Mouse (Mus musculus): ENCODE data around the gene Ran. TPM values are rescaled to one million over a fixed set of nuclear protein-coding genes. Genes with fewer than 3 reads are reported as not detected.

The Ran gene
- polyA plus RNA-seq, 1 experiment from 2014 or later: 694 TPM

- H3K27ac ChIP-seq: peak overlapping the region; percentile 99
- no peaks in the 10 kb centered on the region for H3K27me3 ChIP-seq (replicated peaks)
- peaks cover 67% of the 10 kb centered on the region for H3K4me1 ChIP-seq
- H3K9ac ChIP-seq: peak overlapping the region; percentile 70
- H3K4me3 ChIP-seq: peak overlapping the region; percentile 35
- peaks cover 80% of the 10 kb centered on the region for H3K36me3 ChIP-seq
- peak overlapping the region; percentile 88 for H3K4me2 ChIP-seq
- 16% methylated on average over 8 of the region's 8 CpGs for WGBS (ENCODE audit: insufficient replicate concordance)
- H3K9me3 ChIP-seq (replicated peaks): no peaks in the 10 kb centered on the region
- ATAC-seq: peak; percentile 93
These were observed 19.0 kb upstream of the Ran start for GRCm38 (mm10) chr5:129000706-129001468.

GRCm38 (mm10) chr5:129002571-129003011 is 17.3 kb upstream of the Ran start:
- no peaks in the 10 kb centered on the region for H3K27me3 ChIP-seq (replicated peaks)
- H3K9ac ChIP-seq: peak overlapping the region; percentile 70
- H3K4me1 ChIP-seq: peaks cover 82% of the 10 kb centered on the region
- 10% methylated on average over 14 of the region's 14 CpGs for WGBS (ENCODE audit: insufficient replicate concordance)
- peaks cover 73% of the 10 kb centered on the region for H3K36me3 ChIP-seq
- H3K4me3 ChIP-seq: peak overlapping the region; percentile 26
- no peaks in the 10 kb centered on the region for H3K9me3 ChIP-seq (replicated peaks)
- peak overlapping the region; percentile 88 for H3K4me2 ChIP-seq
- ATAC-seq: no peak
- peak overlapping the region; percentile 99 for H3K27ac ChIP-seq

DNA sequence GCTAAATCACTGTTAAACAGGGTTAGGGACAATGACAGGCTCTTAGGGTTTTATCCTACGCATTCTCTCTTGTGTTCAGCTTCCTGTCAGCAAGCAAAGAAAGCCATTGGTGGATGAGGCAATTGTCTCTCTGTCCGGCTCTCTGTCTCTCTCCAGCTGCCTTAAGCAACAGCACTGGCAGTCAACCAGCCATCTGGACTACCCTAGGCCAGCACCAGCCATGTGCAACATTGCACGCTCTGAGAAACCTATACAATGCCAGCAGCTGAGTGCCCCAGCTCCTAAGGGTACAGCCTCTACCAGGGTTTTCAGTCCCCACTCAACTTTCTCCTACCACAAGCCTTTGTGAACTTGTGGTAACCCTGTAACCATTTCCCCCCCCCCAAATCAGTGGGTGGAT is 14.5 kb upstream of the Ran start:
- 83% methylated on average over 3 of the region's 3 CpGs for WGBS (ENCODE audit: insufficient replicate concordance)
- Histone ChIP-seq H3K36me3 (peaks cover 44% of the 10 kb centered on the region), H3K4me3 (peak overlapping the region; percentile 90), H3K27ac (peak overlapping the region; percentile 99), H3K27me3 (replicated peaks) (no peaks in the 10 kb centered on the region), H3K9ac (peak overlapping the region; percentile 98), H3K9me3 (replicated peaks) (no peaks in the 10 kb centered on the region), H3K4me1 (peaks cover 91% of the 10 kb centered on the region), H3K4me2 (peak overlapping the region; percentile 88)
- no peak for ATAC-seq

GRCm38 (mm10) chr5:129006031-129006788 is 13.7 kb upstream of the Ran start:
- H3K9ac ChIP-seq: peak overlapping the region; percentile 98
- peaks cover 42% of the 10 kb centered on the region for H3K36me3 ChIP-seq
- peak overlapping the region; percentile 88 for H3K4me2 ChIP-seq
- peak overlapping the region; percentile 99 for H3K27ac ChIP-seq
- H3K27me3 ChIP-seq (replicated peaks): no peaks in the 10 kb centered on the region
- peak; percentile 40; the same call in 1 of the 2 replicates for ATAC-seq
- peak overlapping the region; percentile 90 for H3K4me3 ChIP-seq
- no peaks in the 10 kb centered on the region for H3K9me3 ChIP-seq (replicated peaks)
- WGBS (ENCODE audit: insufficient replicate concordance): 29% methylated on average over 18 of the region's 18 CpGs
- peaks cover 83% of the 10 kb centered on the region for H3K4me1 ChIP-seq

DNA sequence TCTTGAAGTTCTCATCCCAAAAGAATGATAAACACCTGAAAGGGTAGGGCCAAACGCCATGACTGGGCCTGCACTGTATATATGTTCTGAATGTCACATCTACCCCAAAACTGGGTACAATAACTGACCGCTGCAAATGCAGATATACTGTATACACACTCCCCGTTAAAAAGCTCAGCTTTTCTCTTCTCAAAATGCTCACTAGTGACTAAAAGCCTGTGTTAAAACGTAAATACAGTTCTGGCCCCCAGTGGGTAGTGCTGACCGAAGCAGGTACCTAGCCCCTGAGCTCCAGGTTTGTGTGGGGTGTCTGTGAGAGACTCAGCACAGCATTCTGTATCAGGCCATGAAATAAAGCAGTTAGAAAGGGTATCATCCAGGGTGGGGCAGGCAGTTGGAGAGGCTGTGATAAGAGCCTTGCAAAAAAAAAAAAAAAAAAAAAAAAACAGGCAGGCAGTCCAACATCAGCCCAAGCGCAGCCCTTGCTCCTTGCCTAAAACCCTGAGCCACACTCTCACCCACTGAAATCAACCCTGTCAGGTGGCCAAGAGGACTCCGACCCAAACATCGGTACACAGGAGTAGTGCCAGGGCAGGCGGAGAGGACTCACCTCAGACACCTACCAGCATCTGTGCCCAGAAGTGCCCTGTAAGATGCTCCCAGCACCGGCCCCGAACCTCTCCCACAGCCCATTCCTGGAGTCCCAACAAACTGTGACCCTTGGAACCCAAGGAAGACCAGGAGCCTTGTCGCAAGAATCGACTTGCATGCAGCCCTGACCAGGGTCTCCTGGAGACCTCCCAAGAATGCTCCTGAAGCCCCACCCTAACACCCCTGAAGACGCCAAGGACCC is 12.5 kb upstream of the Ran start:
- peak; percentile 79 for ATAC-seq
- H3K27ac ChIP-seq: peak overlapping the region; percentile 99
- H3K9ac ChIP-seq: peak overlapping the region; percentile 98
- H3K36me3 ChIP-seq: peaks cover 34% of the 10 kb centered on the region
- H3K9me3 ChIP-seq (replicated peaks): no peaks in the 10 kb centered on the region
- WGBS (ENCODE audit: insufficient replicate concordance): 18% methylated on average over 14 of the region's 14 CpGs
- H3K4me2 ChIP-seq: peak overlapping the region; percentile 88
- H3K27me3 ChIP-seq (replicated peaks): no peaks in the 10 kb centered on the region
- H3K4me3 ChIP-seq: peak overlapping the region; percentile 90
- H3K4me1 ChIP-seq: peaks cover 74% of the 10 kb centered on the region

DNA sequence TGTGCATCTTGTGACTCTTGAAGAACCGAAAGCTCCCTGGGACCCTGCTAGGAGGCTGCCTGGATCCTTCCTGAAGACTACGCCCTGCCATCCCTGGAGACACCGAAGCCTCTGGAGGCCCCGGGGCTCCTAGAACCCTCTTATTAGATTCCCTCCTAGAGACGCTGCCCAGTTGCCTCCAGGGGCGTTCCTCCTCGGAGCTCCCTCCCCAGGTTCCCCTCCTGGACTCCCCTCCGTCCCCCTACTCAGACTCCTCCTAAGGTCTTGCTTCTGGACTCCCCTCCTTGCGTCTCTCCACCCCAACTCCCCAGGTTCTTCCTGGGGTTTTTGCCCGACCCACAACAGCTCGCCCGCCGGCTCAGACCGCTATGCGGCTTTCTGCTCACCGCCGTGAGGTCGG is 11.9 kb upstream of the Ran start:
- peaks cover 74% of the 10 kb centered on the region for H3K4me1 ChIP-seq
- peak overlapping the region; percentile 99 for H3K27ac ChIP-seq
- WGBS (ENCODE audit: insufficient replicate concordance): under 1% methylated on average over 18 of the region's 18 CpGs
- H3K36me3 ChIP-seq: peaks cover 32% of the 10 kb centered on the region
- ATAC-seq: peak; percentile 17
- peak overlapping the region; percentile 90 for H3K4me3 ChIP-seq
- peak overlapping the region; percentile 98 for H3K9ac ChIP-seq
- no peaks in the 10 kb centered on the region for H3K27me3 ChIP-seq (replicated peaks)
- peak overlapping the region; percentile 88 for H3K4me2 ChIP-seq
- no peaks in the 10 kb centered on the region for H3K9me3 ChIP-seq (replicated peaks)

GRCm38 (mm10) chr5:129008412-129008826 is 11.4 kb upstream of the Ran start, which contains the start of gene Stx2:
TSS of gene Stx2 (minus strand) at chr5:129008574.
- Histone ChIP-seq H3K27ac (peak within 1 kb of the TSS; percentile 99), H3K9ac (peak within 1 kb of the TSS; percentile 98), H3K36me3 (peaks cover 32% of the 10 kb centered on the region), H3K4me2 (peak within 1 kb of the TSS; percentile 88), H3K9me3 (replicated peaks) (no peaks in the 10 kb centered on the region), H3K4me1 (peaks cover 70% of the 10 kb centered on the region), H3K27me3 (replicated peaks) (no peaks in the 10 kb centered on the region), H3K4me3 (peak within 1 kb of the TSS; percentile 90)
- peak; percentile 86 for ATAC-seq
- under 1% methylated on average over 39 of the region's 39 CpGs for WGBS (ENCODE audit: insufficient replicate concordance)

DNA sequence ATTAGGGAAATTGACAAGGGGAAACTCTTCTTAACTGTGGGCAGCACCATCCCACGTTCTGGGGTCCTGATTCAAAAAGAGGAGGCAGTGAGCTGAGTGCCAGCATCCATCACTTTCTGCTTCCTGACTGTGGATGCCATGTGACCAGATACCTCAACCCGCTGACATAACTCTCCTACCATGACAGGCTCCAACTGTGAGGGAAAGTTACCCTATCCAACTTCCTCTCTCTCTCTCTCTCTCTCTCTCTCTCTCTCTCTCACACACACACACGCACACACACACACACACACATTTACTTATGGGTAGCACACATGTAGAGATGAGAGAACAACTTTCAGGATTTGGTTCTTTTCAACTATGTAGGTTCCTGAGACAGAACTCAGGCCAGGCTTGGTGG is 10.3 kb upstream of the Ran start:
- ATAC-seq: no peak
- no peaks in the 10 kb centered on the region for H3K9me3 ChIP-seq (replicated peaks)
- WGBS (ENCODE audit: insufficient replicate concordance): 27% methylated on average over 3 of the region's 3 CpGs
- H3K9ac ChIP-seq: peak overlapping the region; percentile 98; the same call in 1 of the 2 replicates
- H3K27ac ChIP-seq: peak overlapping the region; percentile 99
- H3K4me2 ChIP-seq: peak overlapping the region; percentile 88
- peaks cover 58% of the 10 kb centered on the region for H3K4me1 ChIP-seq
- no peaks in the 10 kb centered on the region for H3K27me3 ChIP-seq (replicated peaks)
- H3K4me3 ChIP-seq: no peak overlapping the region
- H3K36me3 ChIP-seq: peaks cover 23% of the 10 kb centered on the region

- Histone ChIP-seq H3K4me1 (peaks cover 45% of the 10 kb centered on the region), H3K9ac (no peak overlapping the region), H3K4me2 (no peak overlapping the region), H3K27me3 (replicated peaks) (no peaks in the 10 kb centered on the region), H3K36me3 (peaks cover 10% of the 10 kb centered on the region), H3K27ac (no peak overlapping the region), H3K9me3 (replicated peaks) (no peaks in the 10 kb centered on the region), H3K4me3 (no peak overlapping the region)
- ATAC-seq: no peak
- WGBS (ENCODE audit: insufficient replicate concordance): 79% methylated on average over 2 of the region's 2 CpGs
These were observed 8.9 kb upstream of the Ran start for GRCm38 (mm10) chr5:129010937-129011336.

DNA sequence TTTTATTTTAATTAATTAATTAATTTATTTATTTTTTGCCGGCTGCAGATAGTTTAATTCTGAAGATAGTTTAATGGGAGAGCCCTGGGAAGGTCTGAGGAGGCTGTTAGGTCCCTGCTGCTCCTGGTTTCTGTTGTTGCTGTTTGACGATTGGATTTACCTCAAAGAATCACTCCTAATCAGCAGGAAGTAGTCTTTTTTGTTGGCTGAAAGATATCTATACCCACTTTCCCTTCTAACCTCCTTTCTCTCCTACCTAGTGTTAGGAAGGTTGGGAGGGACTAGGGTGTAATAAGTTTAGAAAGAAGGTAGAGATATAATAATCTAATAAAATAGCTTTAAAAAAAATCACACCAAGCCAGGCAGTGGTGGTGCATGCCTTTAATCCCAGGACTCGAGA is 4.8 kb upstream of the Ran start:
- Histone ChIP-seq H3K9ac (no peak overlapping the region), H3K27ac (no peak overlapping the region), H3K4me3 (no peak overlapping the region), H3K9me3 (replicated peaks) (no peaks in the 10 kb centered on the region), H3K4me1 (peaks cover 30% of the 10 kb centered on the region), H3K27me3 (replicated peaks) (no peaks in the 10 kb centered on the region), H3K36me3 (no peaks in the 10 kb centered on the region), H3K4me2 (no peak overlapping the region)
- ATAC-seq: no peak
- 51% methylated on average over 3 of the region's 3 CpGs for WGBS (ENCODE audit: insufficient replicate concordance)

DNA sequence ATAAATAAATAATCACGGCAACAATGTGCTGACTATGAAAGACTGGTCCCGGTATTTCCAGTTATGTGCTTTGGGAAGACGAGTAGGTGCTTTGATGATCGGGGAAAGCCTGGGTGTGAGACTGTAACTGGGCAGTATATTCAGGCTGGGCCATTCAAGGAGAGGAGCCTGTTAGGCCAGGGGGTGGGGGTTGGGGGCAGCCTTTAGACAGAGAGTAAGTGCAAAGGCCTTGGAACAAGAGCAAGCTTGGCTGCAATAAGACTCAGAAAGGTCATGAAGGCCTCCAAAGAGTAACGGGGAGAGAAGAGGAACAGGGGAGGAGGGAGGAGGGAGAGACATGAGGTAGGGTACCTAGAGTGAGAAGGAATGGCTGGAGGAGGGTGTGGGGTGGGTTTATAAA is 4.3 kb upstream of the Ran start:
- Histone ChIP-seq H3K9ac (no peak overlapping the region), H3K27ac (no peak overlapping the region), H3K4me3 (no peak overlapping the region), H3K4me1 (peaks cover 25% of the 10 kb centered on the region), H3K9me3 (replicated peaks) (no peaks in the 10 kb centered on the region), H3K36me3 (peaks cover under 1% of the 10 kb centered on the region), H3K27me3 (replicated peaks) (no peaks in the 10 kb centered on the region), H3K4me2 (no peak overlapping the region)
- WGBS (ENCODE audit: insufficient replicate concordance): 82% methylated on average over 5 of the region's 5 CpGs
- no peak for ATAC-seq
